Comparison of ENCODE assay signal across 9 mouse cellular contexts in the genomic region with DNA sequence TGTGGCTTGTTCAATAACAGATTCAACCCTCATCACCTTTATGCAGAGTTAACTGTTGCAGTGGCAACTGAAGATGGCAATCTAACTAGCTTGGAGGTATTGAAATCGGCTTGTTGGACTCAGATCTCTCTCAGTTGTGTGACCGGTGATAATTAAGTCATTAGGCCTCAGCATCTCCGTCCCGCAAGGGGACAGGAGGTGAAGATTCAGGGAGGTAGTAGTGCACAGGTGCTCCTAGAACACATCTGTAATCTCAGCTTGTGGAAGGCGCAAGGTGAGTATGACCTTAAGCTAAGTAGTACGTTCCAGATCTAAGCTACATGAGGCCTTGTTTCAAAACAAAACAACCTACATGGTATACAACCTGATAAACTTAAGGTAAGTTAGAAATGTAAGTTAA. TPM values are rescaled to one million over a fixed set of nuclear protein-coding genes. Genes with fewer than 3 reads are reported as not detected.
A peak's percentile ranks its signal among the peaks of the same experiment; 100 is the strongest.
DNase-seq lines count a peak whose midpoint lies in the region; ATAC-seq lines count a peak whose summit lies in the region.
"Had no signal": no experiment of that assay in that cellular context is flagged by ENCODE, and none has a peak within 500 bp of the region (broad histone marks: within the 10 kb centered on the region; RNA-seq: fewer than 3 reads in every experiment).

No protein-coding gene starts in this region.

- no peak; the same call in none of the 2 replicates for ATAC-seq in kidney, embryonic 15.5 days (replicated peaks; ENCODE audit: low FRiP score)
- 0 out of 2 replicates have a peak, but pooled peaks have one; percentile 11 for ATAC-seq in forebrain, embryonic 13.5 days
- ATAC-seq in megakaryocyte-erythroid progenitor cell, adult 5-6 weeks (replicated peaks; ENCODE audit: low FRiP score, low TSS enrichment, poor library complexity, severe bottlenecking), result 0 out of 2 replicates have a peak, but pooled peaks have one; percentile 5
- no peak for ATAC-seq in granulocyte monocyte progenitor cell, adult 5-6 weeks (replicated peaks; ENCODE audit: poor library complexity, severe bottlenecking)

- DNase-seq in kidney, postnatal 10 days, result no peak
- DNase-seq in embryonic facial prominence, embryonic 10.5 days (ENCODE audit: low spot score), result no peak
- no peak for DNase-seq in thymus, postnatal 4 days
- DNase-seq in kidney, adult 11 months, result no peak

- no peaks in the 10 kb centered on the region for H3K27me3 ChIP-seq in kidney, embryonic 15.5 days
- H3K27me3 ChIP-seq in embryonic facial prominence, embryonic 10.5 days (replicated peaks; ENCODE audit: low read depth, poor library complexity, severe bottlenecking), result no peaks in the 10 kb centered on the region
- H3K27me3 ChIP-seq in forebrain, embryonic 13.5 days, result no peaks in the 10 kb centered on the region

- peak overlapping the region; percentile 35 for H3K4me2 ChIP-seq in kidney, embryonic 15.5 days
- H3K4me2 ChIP-seq in forebrain, embryonic 13.5 days, result no peak overlapping the region; the same call in 1 of the 2 replicates

- peak overlapping the region; percentile 80 for H3K4me3 ChIP-seq in kidney, embryonic 15.5 days (replicated peaks)
- peak overlapping the region; percentile 97 for H3K4me3 ChIP-seq in embryonic facial prominence, embryonic 10.5 days
- no peak overlapping the region for H3K4me3 ChIP-seq in forebrain, embryonic 13.5 days

- peaks cover 49% of the 10 kb centered on the region for H3K36me3 ChIP-seq in kidney, embryonic 15.5 days
- H3K36me3 ChIP-seq in embryonic facial prominence, embryonic 10.5 days (replicated peaks), result peaks cover 47% of the 10 kb centered on the region
- peaks cover 27% of the 10 kb centered on the region for H3K36me3 ChIP-seq in forebrain, embryonic 13.5 days (ENCODE audit: poor library complexity, severe bottlenecking)

- 52% methylated on average over 6 of the region's 6 CpGs for WGBS in kidney, embryonic 15.5 days
- 57% methylated on average over 6 of the region's 6 CpGs for WGBS in embryonic facial prominence, embryonic 10.5 days
- WGBS in forebrain, embryonic 13.5 days, result 61% methylated on average over 6 of the region's 6 CpGs

- peaks cover 15% of the 10 kb centered on the region for H3K4me1 ChIP-seq in kidney, embryonic 15.5 days
- H3K4me1 ChIP-seq in embryonic facial prominence, embryonic 10.5 days, result peaks cover 11% of the 10 kb centered on the region
- peaks cover 12% of the 10 kb centered on the region for H3K4me1 ChIP-seq in forebrain, embryonic 13.5 days

- no peak overlapping the region for H3K9ac ChIP-seq in kidney, embryonic 15.5 days
- H3K9ac ChIP-seq in forebrain, embryonic 13.5 days, result no peak overlapping the region

- H3K27ac ChIP-seq in kidney, embryonic 15.5 days, result peak overlapping the region; percentile 29
- H3K27ac ChIP-seq in embryonic facial prominence, embryonic 10.5 days (replicated peaks), result peak overlapping the region; percentile 100
- no peak overlapping the region for H3K27ac ChIP-seq in forebrain, embryonic 13.5 days

- H3K9me3 ChIP-seq in kidney, embryonic 15.5 days (replicated peaks), result no peaks in the 10 kb centered on the region
- H3K9me3 ChIP-seq in embryonic facial prominence, embryonic 10.5 days, result no peaks in the 10 kb centered on the region
- H3K9me3 ChIP-seq in forebrain, embryonic 13.5 days (replicated peaks), result no peaks in the 10 kb centered on the region

RNA-seq across cellular contexts. Expression of a gene that starts 0.5 kb away (rescaled TPM):
- polyA plus RNA-seq in kidney, embryonic 15.5 days (2015; fragmentation: Nextera tagmentation; extraction: Ambion mirVana), result 699 and 775 TPM in 2 replicates
- polyA plus RNA-seq in embryonic facial prominence, embryonic 10.5 days (2016; fragmentation: Nextera tagmentation; extraction: Ambion mirVana), result 907 and 930 TPM in 2 replicates
- 820 and 913 TPM in 2 replicates for polyA plus RNA-seq in forebrain, embryonic 13.5 days (2015; fragmentation: Nextera tagmentation; extraction: Ambion mirVana)
- total RNA-seq in megakaryocyte-erythroid progenitor cell, adult 5-6 weeks (2014; fragmentation: Nextera tagmentation), result 649 and 758 TPM in 2 replicates
- 342 and 504 TPM in 2 replicates for total RNA-seq in megakaryocyte-erythroid progenitor cell, adult 5-6 weeks (2017)
- 594 and 635 TPM in 2 replicates for total RNA-seq in granulocyte monocyte progenitor cell, adult 5-6 weeks (2014; fragmentation: Nextera tagmentation)
- 399 and 577 TPM in 2 replicates for total RNA-seq in granulocyte monocyte progenitor cell, adult 5-6 weeks (2017)

RNA-seq across cellular contexts. Expression of a gene that starts 50.1 kb away (rescaled TPM):
- not detected in 2 replicates for polyA plus RNA-seq in kidney, embryonic 15.5 days (2015; fragmentation: Nextera tagmentation; extraction: Ambion mirVana)
- not detected in 2 replicates for polyA plus RNA-seq in embryonic facial prominence, embryonic 10.5 days (2016; fragmentation: Nextera tagmentation; extraction: Ambion mirVana)
- polyA plus RNA-seq in forebrain, embryonic 13.5 days (2015; fragmentation: Nextera tagmentation; extraction: Ambion mirVana), result not detected in 2 replicates
- total RNA-seq in megakaryocyte-erythroid progenitor cell, adult 5-6 weeks (2014; fragmentation: Nextera tagmentation), result 15.3 and 16.4 TPM in 2 replicates
- total RNA-seq in megakaryocyte-erythroid progenitor cell, adult 5-6 weeks (2017), result 18.3 and 19.1 TPM in 2 replicates
- total RNA-seq in granulocyte monocyte progenitor cell, adult 5-6 weeks (2014; fragmentation: Nextera tagmentation), result 15.9 and 23.1 TPM in 2 replicates
- 14.5 and 16.3 TPM in 2 replicates for total RNA-seq in granulocyte monocyte progenitor cell, adult 5-6 weeks (2017)
- polyA plus RNA-seq: limb, embryonic 11.5 days had no signal

RNA-seq across cellular contexts. Expression of a gene that starts 50.5 kb away (rescaled TPM):
- polyA plus RNA-seq in kidney, embryonic 15.5 days (2015; fragmentation: Nextera tagmentation; extraction: Ambion mirVana), result 5.1 and 5.3 TPM in 2 replicates
- 5.0 and 6.3 TPM in 2 replicates for polyA plus RNA-seq in embryonic facial prominence, embryonic 10.5 days (2016; fragmentation: Nextera tagmentation; extraction: Ambion mirVana)
- polyA plus RNA-seq in forebrain, embryonic 13.5 days (2015; fragmentation: Nextera tagmentation; extraction: Ambion mirVana), result 3.5 and 3.6 TPM in 2 replicates
- 14.2 and 15.7 TPM in 2 replicates for total RNA-seq in megakaryocyte-erythroid progenitor cell, adult 5-6 weeks (2014; fragmentation: Nextera tagmentation)
- total RNA-seq in megakaryocyte-erythroid progenitor cell, adult 5-6 weeks (2017), result 3.9 and 8.5 TPM in 2 replicates
- total RNA-seq in granulocyte monocyte progenitor cell, adult 5-6 weeks (2014; fragmentation: Nextera tagmentation), result 9.5 and 14.2 TPM in 2 replicates
- total RNA-seq in granulocyte monocyte progenitor cell, adult 5-6 weeks (2017), result 6.6 and 9.2 TPM in 2 replicates

Comparison
In these comparisons a context has a peak if more than half of its experiments do, and no peak if none do; other contexts are left out.
1. ATAC-seq: peak in forebrain, embryonic 13.5 days (single experiment) and megakaryocyte-erythroid progenitor cell, adult 5-6 weeks (single experiment); none in kidney, embryonic 15.5 days (single experiment) and granulocyte monocyte progenitor cell, adult 5-6 weeks (single experiment).